Mouse (Mus musculus) lung, embryonic 14.5 days (tissue): ENCODE results near the gene Tigd2. TPM values are rescaled to one million over a fixed set of nuclear protein-coding genes. Genes with fewer than 3 reads are reported as not detected.

Experiments used
- ATAC-seq: fragments of 200-750 bp; cut with Nextera tagmentation; 2 replicates; pipeline ENCODE4 v1.8.0; 2017; ENCODE audit warnings: mild to moderate bottlenecking, moderate TSS enrichment, moderate library complexity; ENCODE audit not compliant: insufficient read depth
- DNase-seq: peaks from one replicate; pipeline ENCODE4 v3.0.0-alpha.2; 2015
- H3K27ac ChIP-seq: fragments of 300-500 bp; sonication (generic); 2 replicates; pipeline ENCODE4 v1.5.1; 2014; ENCODE audit warnings: low read depth, mild to moderate bottlenecking, moderate library complexity
- H3K27me3 ChIP-seq: fragments of 300-500 bp; sonication (generic); 2 replicates; pipeline ENCODE4 v1.6.1; 2014; ENCODE audit warnings: low read length, control low read depth; ENCODE audit not compliant: insufficient read depth
- H3K36me3 ChIP-seq: fragments of 300-500 bp; sonication (generic); 2 replicates; pipeline ENCODE4 v1.6.1; 2014; ENCODE audit warnings: control low read depth; ENCODE audit not compliant: insufficient read depth
- H3K4me1 ChIP-seq: fragments of 300-500 bp; sonication (generic); 2 replicates; pipeline ENCODE4 v1.6.1; 2014; ENCODE audit warnings: antibody characterized with exemption, control low read depth; ENCODE audit not compliant: insufficient read depth
- H3K4me2 ChIP-seq: fragments of 300-500 bp; sonication (generic); 2 replicates; pipeline ENCODE4 v1.6.1; 2014; ENCODE audit warnings: mild to moderate bottlenecking
- H3K4me3 ChIP-seq: fragments of 300-500 bp; sonication (generic); 2 replicates; pipeline ENCODE4 v1.5.1; 2014; ENCODE audit warnings: low read depth, low read length
- H3K9ac ChIP-seq: fragments of 300-500 bp; sonication (generic); 2 replicates; pipeline ENCODE4 v1.6.1; 2014
- H3K9me3 ChIP-seq: fragments of 300-500 bp; sonication (generic); 2 replicates; pipeline ENCODE4 v1.6.1; 2016; ENCODE audit warnings: low read depth, low read length, control low read depth
- CTCF ChIP-seq: IDR thresholded peaks from 2 replicates; pipeline ENCODE4 v1.5.1; 2016; ENCODE audit warnings: antibody characterized with exemption, low read depth
- WGBS: fragments of 180-500 bp; shearing (Covaris S2); extraction: QIAGEN DNeasy Blood & Tissue Kit; methylation state at CpG from one replicate; pipeline ENCODE4 v1.1.7; 2014; 5-methylcytosine and 5-hydroxymethylcytosine counted together
- polyA plus RNA-seq: library from polyadenylated mRNA; unstranded; fragments of >200 nt; fragmentation: Nextera tagmentation; extraction: Ambion mirVana; gene quantifications from 2 replicates; pipeline ENCODE4 v1.2.1, GENCODE M21; 2014

Tigd2 gene
- polyA plus RNA-seq, 1 experiment from 2014 or later, result 9.4 TPM

GRCm38 (mm10) chr6:59198356-59198755 lies 10.3 kb upstream of the Tigd2 start:
- Histone ChIP-seq H3K4me2 (no peak overlapping the region), H3K4me3 (no peak overlapping the region), H3K4me1 (no peaks in the 10 kb centered on the region), H3K27me3 (no peaks in the 10 kb centered on the region), H3K36me3 (no peaks in the 10 kb centered on the region), H3K9ac (no peak overlapping the region), H3K9me3 (no peaks in the 10 kb centered on the region), H3K27ac (no peak overlapping the region)
- WGBS, result 70% methylated on average over 3 of the region's 3 CpGs
- no peak for DNase-seq
- no peak for TF ChIP-seq CTCF
- no peak for ATAC-seq

- no peak overlapping the region for H3K4me3 ChIP-seq
- H3K4me1 ChIP-seq, result no peaks in the 10 kb centered on the region
- DNase-seq, result no peak
- no peak overlapping the region for H3K4me2 ChIP-seq
- H3K9ac ChIP-seq, result no peak overlapping the region
- H3K36me3 ChIP-seq, result no peaks in the 10 kb centered on the region
- 88% methylated on average over 2 of the region's 2 CpGs for WGBS
- H3K27me3 ChIP-seq, result no peaks in the 10 kb centered on the region
- H3K27ac ChIP-seq, result no peak overlapping the region
- no peaks in the 10 kb centered on the region for H3K9me3 ChIP-seq
- no peak for TF ChIP-seq CTCF
- ATAC-seq, result no peak
Observed at GRCm38 (mm10) chr6:59199021-59199420, 9.6 kb upstream of the Tigd2 start.

- no peak overlapping the region for H3K4me3 ChIP-seq
- no peak overlapping the region for H3K27ac ChIP-seq
- DNase-seq (no peak), ATAC-seq (no peak)
- no peak overlapping the region for H3K4me2 ChIP-seq
- no peaks in the 10 kb centered on the region for H3K9me3 ChIP-seq
- 90% methylated on average over 1 of the region's 1 CpGs for WGBS
- H3K27me3 ChIP-seq, result no peaks in the 10 kb centered on the region
- H3K9ac ChIP-seq, result no peak overlapping the region
- no peaks in the 10 kb centered on the region for H3K4me1 ChIP-seq
- no peaks in the 10 kb centered on the region for H3K36me3 ChIP-seq
- no peak for TF ChIP-seq CTCF
Observed at GRCm38 (mm10) chr6:59207561-59207960, 1.1 kb upstream of the Tigd2 start.

DNA sequence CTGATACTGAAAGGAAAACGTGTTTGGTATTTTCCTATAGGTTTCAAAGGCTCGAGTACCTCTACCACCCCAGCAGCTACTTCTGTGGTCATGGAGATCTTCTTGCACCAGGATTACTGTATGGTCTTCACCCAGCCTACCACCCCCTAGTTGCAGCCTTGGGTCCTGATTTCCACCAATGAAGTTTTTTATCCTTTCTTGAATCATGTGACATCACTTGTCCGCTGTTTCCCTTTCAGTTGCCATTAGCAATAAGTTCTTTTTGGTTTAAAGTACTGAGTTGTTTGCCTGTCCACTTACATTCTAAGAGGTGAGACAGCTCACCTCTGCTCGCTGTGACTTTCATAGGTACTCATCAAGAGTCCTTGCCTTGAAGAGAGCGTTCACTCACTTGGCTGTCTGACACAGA lies 633 bp downstream of the Tigd2 start:
- no peaks in the 10 kb centered on the region for H3K9me3 ChIP-seq
- H3K27ac ChIP-seq, result peak overlapping the region; percentile 89; the same call in 1 of the 2 replicates
- H3K9ac ChIP-seq, result peak overlapping the region; percentile 86
- peak overlapping the region; percentile 72 for H3K4me2 ChIP-seq
- H3K36me3 ChIP-seq, result no peaks in the 10 kb centered on the region
- DNase-seq, result peak; percentile 54
- peak overlapping the region; percentile 73 for H3K4me3 ChIP-seq
- no peaks in the 10 kb centered on the region for H3K27me3 ChIP-seq
- no peaks in the 10 kb centered on the region for H3K4me1 ChIP-seq
- no peak; the same call in 1 of the 2 replicates for TF ChIP-seq CTCF
- 15% methylated on average over 5 of the region's 5 CpGs for WGBS
- ATAC-seq, result peak; percentile 83

GRCm38 (mm10) chr6:59233191-59233590 lies 24.5 kb downstream of the Tigd2 start:
- H3K27ac ChIP-seq, result no peak overlapping the region
- no peaks in the 10 kb centered on the region for H3K36me3 ChIP-seq
- H3K9me3 ChIP-seq, result no peaks in the 10 kb centered on the region
- no peak overlapping the region for H3K4me2 ChIP-seq
- H3K27me3 ChIP-seq, result no peaks in the 10 kb centered on the region
- H3K9ac ChIP-seq, result no peak overlapping the region
- no peak overlapping the region for H3K4me3 ChIP-seq
- DNase-seq (peak; percentile 4), ATAC-seq (no peak)
- H3K4me1 ChIP-seq, result no peaks in the 10 kb centered on the region
- TF ChIP-seq CTCF, result no peak

DNA sequence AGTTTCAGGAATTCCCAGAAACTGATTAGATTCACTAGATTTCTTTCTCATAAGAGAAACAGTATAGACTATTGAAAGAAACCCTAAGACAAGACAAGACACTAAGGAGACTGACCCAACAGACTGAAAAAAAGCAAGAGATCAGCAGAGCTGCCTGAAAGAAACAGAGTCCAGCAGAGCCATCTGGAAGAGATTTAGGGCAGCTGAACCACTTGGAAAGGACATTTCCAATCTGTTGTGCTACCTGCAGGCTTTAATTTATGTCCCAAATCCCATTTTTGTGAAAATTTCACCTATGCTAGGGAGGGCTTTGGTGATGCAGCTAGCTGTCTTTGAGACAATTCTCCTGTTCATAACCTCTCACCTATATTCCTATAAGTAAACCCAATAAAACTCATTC lies 25.0 kb downstream of the Tigd2 start:
- Histone ChIP-seq H3K9ac (no peak overlapping the region), H3K9me3 (no peaks in the 10 kb centered on the region), H3K4me2 (no peak overlapping the region), H3K27me3 (no peaks in the 10 kb centered on the region), H3K27ac (no peak overlapping the region), H3K36me3 (no peaks in the 10 kb centered on the region), H3K4me1 (no peaks in the 10 kb centered on the region), H3K4me3 (no peak overlapping the region)
- DNase-seq (no peak), ATAC-seq (no peak)
- no peak for TF ChIP-seq CTCF

- no peaks in the 10 kb centered on the region for H3K27me3 ChIP-seq
Observed at GRCm38 (mm10) chr6:59249675-59250074, 41.0 kb downstream of the Tigd2 start.

GRCm38 (mm10) chr6:59250536-59250935 lies 41.9 kb downstream of the Tigd2 start:
- no peak overlapping the region for H3K4me3 ChIP-seq
- H3K9ac ChIP-seq, result no peak overlapping the region
- no peak for TF ChIP-seq CTCF
- no peak overlapping the region for H3K27ac ChIP-seq
- ATAC-seq, result no peak
- no peaks in the 10 kb centered on the region for H3K36me3 ChIP-seq
- H3K4me1 ChIP-seq, result no peaks in the 10 kb centered on the region
- H3K4me2 ChIP-seq, result no peak overlapping the region
- H3K9me3 ChIP-seq, result no peaks in the 10 kb centered on the region
- DNase-seq, result no peak
- H3K27me3 ChIP-seq, result no peaks in the 10 kb centered on the region

More at GRCm38 (mm10) chr6:59249675-59250074, 41.0 kb downstream of the Tigd2 start:
- Histone ChIP-seq H3K9ac (no peak overlapping the region), H3K36me3 (no peaks in the 10 kb centered on the region), H3K9me3 (no peaks in the 10 kb centered on the region), H3K4me1 (no peaks in the 10 kb centered on the region), H3K27ac (no peak overlapping the region), H3K4me2 (no peak overlapping the region), H3K4me3 (no peak overlapping the region)
- DNase-seq, result peak; percentile 81
- no peak for ATAC-seq
- WGBS, result 21% methylated on average over 2 of the region's 2 CpGs
- TF ChIP-seq CTCF, result peak; percentile 60
